Mouse (Mus musculus) heart, adult 10 weeks (tissue): ENCODE data around the gene Sapcd2. TPM values are rescaled to one million over a fixed set of nuclear protein-coding genes. Genes with fewer than 3 reads are reported as not detected.

Experiments used
- polyA plus RNA-seq: library from polyadenylated mRNA; stranded (reverse); fragments of 350-450 nt; fragmentation: Illumina TruSeq; extraction: RNeasy Lipid Tissue Mini Kit (QIAGEN cat#74804); gene quantifications from one replicate; pipeline ENCODE4 v1.2.3, GENCODE M21; 2014; ENCODE audit warnings: low read depth, low replicate concordance

Gene Sapcd2
- not detected for polyA plus RNA-seq

DNA sequence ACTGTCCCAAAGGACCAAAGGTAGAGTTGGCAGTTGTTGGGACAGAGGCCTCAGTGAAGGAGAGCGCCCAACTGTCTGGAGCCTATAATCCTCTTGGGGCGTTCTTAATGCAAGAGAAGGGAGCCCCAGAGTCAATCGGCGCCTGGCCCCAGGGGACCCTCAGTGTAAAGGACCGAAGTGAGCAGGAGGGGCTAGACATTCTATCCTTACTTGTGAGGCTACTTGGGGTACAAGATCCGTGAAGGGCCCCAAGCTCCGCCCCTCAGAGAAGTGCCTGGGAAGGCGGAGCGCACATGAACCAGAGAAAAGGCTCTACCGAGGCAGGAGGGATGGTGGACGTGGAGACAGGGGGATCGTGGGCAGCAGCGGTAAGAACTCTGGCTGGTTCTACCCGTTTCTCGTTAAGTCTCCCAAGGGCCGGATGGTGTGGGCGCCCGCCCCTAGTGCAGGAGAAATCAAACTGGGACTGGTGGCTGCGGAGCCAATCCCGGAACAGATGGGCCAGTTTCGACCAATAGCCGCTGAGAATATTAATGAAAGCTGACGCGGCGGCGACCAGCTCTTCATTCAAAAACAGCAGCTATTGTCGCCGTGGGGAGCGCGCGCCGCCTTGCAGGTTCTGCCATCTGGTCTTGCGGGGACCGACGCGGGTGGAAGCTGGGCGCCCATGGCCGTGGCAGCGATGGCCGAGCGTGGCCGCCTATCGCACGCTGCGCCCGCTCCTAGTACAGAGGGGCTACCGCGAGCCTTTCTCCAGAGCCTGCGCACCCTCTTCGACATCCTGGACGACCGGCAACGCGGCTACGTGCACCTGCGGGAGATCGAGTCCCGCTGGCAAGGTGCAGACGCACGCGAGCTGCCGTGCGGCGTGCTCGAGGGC lies at the start of gene Sapcd2:
Gene Sapcd2, plus strand, starts transcription at position 558 of the 880 bp plus-strand sequence.

GRCm38 (mm10) chr2:25332286-25333160 lies 39.6 kb upstream of the Sapcd2 start, which contains the start of gene Man1b1:
Man1b1 (plus strand) TSS chr2:25332338.

GRCm38 (mm10) chr2:25356208-25357079 lies 15.7 kb upstream of the Sapcd2 start, which contains the start of gene Dpp7:
Dpp7 (minus strand) TSS chr2:25356359.

DNA sequence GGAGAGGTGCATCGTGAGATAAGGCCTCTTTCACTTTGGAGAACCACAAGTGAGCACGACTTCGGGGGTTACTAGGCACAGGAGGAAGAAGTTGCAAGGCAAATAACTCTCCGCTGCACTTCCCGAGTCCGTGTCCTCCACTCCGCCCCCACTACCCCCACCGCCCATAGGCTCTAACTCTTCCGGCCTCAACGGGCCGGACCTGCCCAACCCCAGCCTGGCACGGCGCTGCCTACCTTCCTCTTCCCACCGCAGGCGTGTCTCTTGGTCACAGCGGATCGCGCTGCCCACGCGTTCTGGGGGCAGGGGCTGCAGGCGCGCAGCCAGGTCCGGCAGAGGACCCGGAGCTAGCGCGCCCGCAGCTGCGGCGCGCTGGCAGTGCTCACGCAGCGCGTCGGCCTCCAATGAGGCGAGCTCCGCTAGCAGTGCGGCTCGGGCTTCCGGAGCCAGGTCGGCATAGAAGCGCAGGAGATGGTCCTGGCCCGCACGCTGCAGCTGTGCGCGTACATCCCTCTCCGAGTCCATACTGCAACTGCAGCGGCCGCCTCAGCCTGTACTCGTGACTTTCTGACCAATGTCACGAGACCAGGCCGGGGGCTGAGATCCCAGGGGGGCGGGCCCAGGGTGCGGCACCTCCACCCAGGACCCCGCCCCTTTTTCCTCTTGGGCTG lies 6.9 kb upstream of the Sapcd2 start, which contains the start of gene Uap1l1:
Gene Uap1l1, minus strand, starts transcription at position 592 of the 671 bp plus-strand sequence.

GRCm38 (mm10) chr2:25395721-25396596 lies 23.8 kb downstream of the Sapcd2 start, which contains the start of gene Entpd2:
Entpd2 (plus strand) TSS chr2:25395874.

GRCm38 (mm10) chr2:25399051-25399450 lies 26.9 kb downstream of the Sapcd2 start, which contains the start of gene Npdc1:
Npdc1 (plus strand) TSS chr2:25399351.

DNA sequence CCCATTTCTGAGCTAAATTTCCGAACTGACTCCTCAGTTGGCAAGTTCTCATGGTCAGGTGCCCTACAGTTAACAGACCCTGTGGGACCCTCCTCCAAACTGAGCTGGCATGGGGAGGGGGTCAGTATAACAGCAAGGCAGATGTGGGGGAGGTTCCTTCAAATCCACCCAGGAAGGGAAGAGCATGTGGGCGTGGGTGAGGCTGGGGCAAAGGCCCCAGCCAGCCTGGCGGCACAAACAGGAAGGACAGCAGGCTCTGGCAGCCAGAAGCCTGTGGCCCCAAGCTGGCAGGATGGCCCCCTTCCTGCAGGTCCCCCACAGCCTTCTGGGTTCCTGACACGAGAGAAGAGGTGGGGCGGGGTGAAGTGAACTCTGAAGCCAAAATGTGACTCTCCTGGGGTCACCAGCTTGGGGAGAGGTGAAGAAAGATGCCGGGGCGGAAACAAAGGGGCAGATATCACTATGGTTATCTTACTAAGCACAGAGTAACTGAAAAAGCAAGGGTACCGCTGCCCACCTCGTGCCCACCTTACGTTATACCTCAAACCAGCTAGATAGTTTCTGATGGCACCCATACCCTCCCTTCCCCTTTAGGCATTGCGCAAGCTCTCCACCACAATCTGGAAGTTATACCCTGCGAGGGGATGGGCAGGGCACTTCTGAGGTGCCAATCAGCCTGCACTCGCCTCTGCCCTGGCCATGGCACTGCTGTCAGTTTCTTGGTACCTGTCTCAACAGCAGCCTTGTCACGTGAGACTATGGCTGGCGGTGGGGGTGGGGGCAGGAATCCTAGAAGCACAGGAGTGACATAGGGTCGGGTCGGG lies 50.7 kb downstream of the Sapcd2 start, which contains the start of gene Fut7:
Gene Fut7, plus strand, starts transcription at position 681 of the 824 bp plus-strand sequence.

Other genes starting within 250 kb of the Sapcd2 start
- gene Nrarp, start 191.6 kb upstream of the Sapcd2 start, polyA plus RNA-seq, result 9.5 TPM
- 4.8 TPM for gene Tor4a, start 175.4 kb upstream of the Sapcd2 start, polyA plus RNA-seq
- gene Nelfb, start 160.8 kb upstream of the Sapcd2 start, polyA plus RNA-seq, result 34.5 TPM
- gene Stpg3, start 157.7 kb upstream of the Sapcd2 start, polyA plus RNA-seq, result not detected
- gene Fam166a, start 153.6 kb upstream of the Sapcd2 start, polyA plus RNA-seq, result not detected
- gene Tubb4b, start 147.6 kb upstream of the Sapcd2 start, polyA plus RNA-seq, result 275 TPM
- not detected for gene Slc34a3, start 138.0 kb upstream of the Sapcd2 start, polyA plus RNA-seq
- gene Rnf224, start 135.5 kb upstream of the Sapcd2 start, polyA plus RNA-seq, result not detected
- gene Rnf208, start 130.1 kb upstream of the Sapcd2 start, polyA plus RNA-seq, result not detected
- not detected for gene Cysrt1, start 129.9 kb upstream of the Sapcd2 start, polyA plus RNA-seq
- 6.4 TPM for gene AL732309.1, start 125.5 kb upstream of the Sapcd2 start, polyA plus RNA-seq
- gene Tmem203, start 116.9 kb upstream of the Sapcd2 start, polyA plus RNA-seq, result 9.8 TPM
- 3.3 TPM for gene Tprn, start 109.7 kb upstream of the Sapcd2 start, polyA plus RNA-seq
- 49.1 TPM for gene Ssna1, start 99.9 kb upstream of the Sapcd2 start, polyA plus RNA-seq
- 42.7 TPM for gene Anapc2, start 99.8 kb upstream of the Sapcd2 start, polyA plus RNA-seq
- not detected for gene Tmem210, start 84.2 kb upstream of the Sapcd2 start, polyA plus RNA-seq
- not detected for gene Lrrc26, start 82.4 kb upstream of the Sapcd2 start, polyA plus RNA-seq
- gene Grin1, start 53.1 kb upstream of the Sapcd2 start, polyA plus RNA-seq, result not detected
- gene Man1b1, start 40.0 kb upstream of the Sapcd2 start, polyA plus RNA-seq, result 21.4 TPM
- gene Dpp7, start 16.0 kb upstream of the Sapcd2 start, polyA plus RNA-seq, result 6.7 TPM
- 8.8 TPM for gene Uap1l1, start 6.6 kb upstream of the Sapcd2 start, polyA plus RNA-seq
- gene Entpd2, start 23.6 kb downstream of the Sapcd2 start, polyA plus RNA-seq, result 16.2 TPM
- 36.7 TPM for gene Npdc1, start 27.0 kb downstream of the Sapcd2 start, polyA plus RNA-seq
- gene Fut7, start 50.9 kb downstream of the Sapcd2 start, polyA plus RNA-seq, result not detected
- 33.3 TPM for gene Abca2, start 56.4 kb downstream of the Sapcd2 start, polyA plus RNA-seq
- 1.3 TPM for gene Clic3, start 84.5 kb downstream of the Sapcd2 start, polyA plus RNA-seq
- gene Paxx, start 88.8 kb downstream of the Sapcd2 start, polyA plus RNA-seq, result 27.9 TPM
- 1,706 TPM for gene Ptgds, start 97.7 kb downstream of the Sapcd2 start, polyA plus RNA-seq
- gene Lcn12, start 121.6 kb downstream of the Sapcd2 start, polyA plus RNA-seq, result not detected
- gene Fbxw5, start 128.4 kb downstream of the Sapcd2 start, polyA plus RNA-seq, result 77.7 TPM
- 4.2 TPM for gene C8g, start 129.4 kb downstream of the Sapcd2 start, polyA plus RNA-seq
- gene Traf2, start 174.6 kb downstream of the Sapcd2 start, polyA plus RNA-seq, result 13.2 TPM
- 280 TPM for gene Edf1, start 185.5 kb downstream of the Sapcd2 start, polyA plus RNA-seq
- 1.7 TPM for gene Mamdc4, start 202.5 kb downstream of the Sapcd2 start, polyA plus RNA-seq
- gene Phpt1, start 202.9 kb downstream of the Sapcd2 start, polyA plus RNA-seq, result 91.0 TPM
- gene Ajm1, start 209.4 kb downstream of the Sapcd2 start, polyA plus RNA-seq, result 0.08 TPM
- 77.4 TPM for gene Rabl6, start 236.2 kb downstream of the Sapcd2 start, polyA plus RNA-seq
- gene Ccdc183, start 245.4 kb downstream of the Sapcd2 start, polyA plus RNA-seq, result not detected
- gene Tmem141, start 249.7 kb downstream of the Sapcd2 start, polyA plus RNA-seq, result 55.1 TPM